Mouse (Mus musculus) adrenal gland, postnatal 14 days (tissue): ENCODE measurements around the gene Fto. TPM values are rescaled to one million over a fixed set of nuclear protein-coding genes. Genes with fewer than 3 reads are reported as not detected.

Experiments used
- DNase-seq: peaks from one replicate; pipeline ENCODE4 v3.0.0; 2021; ENCODE audit warnings: mixed read lengths
- total RNA-seq: library from RNA; stranded (reverse); gene quantifications from 2 replicates; pipeline ENCODE4 v1.2.3, GENCODE M21; 2021

Gene Fto
- total RNA-seq, 1 experiment from 2014 or later: 68.1 TPM

- peak; percentile 19 for DNase-seq
These were observed 216.4 kb downstream of the Fto start for GRCm38 (mm10) chr8:91529699-91530098.

- no peak for DNase-seq
These were observed 217.3 kb downstream of the Fto start for GRCm38 (mm10) chr8:91530656-91531055.

GRCm38 (mm10) chr8:91531971-91532370 is 218.6 kb downstream of the Fto start:
- DNase-seq: peak; percentile 89

- no peak for DNase-seq
These were observed 219.5 kb downstream of the Fto start for GRCm38 (mm10) chr8:91532671-91533436.

GRCm38 (mm10) chr8:91534752-91535151 is 221.4 kb downstream of the Fto start:
- DNase-seq: no peak

- DNase-seq: no peak
These were observed 224.8 kb downstream of the Fto start for GRCm38 (mm10) chr8:91538109-91538508.

GRCm38 (mm10) chr8:91538892-91539291 is 225.6 kb downstream of the Fto start:
- DNase-seq: no peak

- DNase-seq: no peak
These were observed 226.3 kb downstream of the Fto start for GRCm38 (mm10) chr8:91539586-91539985.

- no peak for DNase-seq
These were observed 227.9 kb downstream of the Fto start for GRCm38 (mm10) chr8:91541229-91541628.

GRCm38 (mm10) chr8:91545561-91545960 is 232.2 kb downstream of the Fto start:
- DNase-seq: peak; percentile 29

- no peak for DNase-seq
These were observed 233.3 kb downstream of the Fto start for GRCm38 (mm10) chr8:91546599-91546998.

- no peak for DNase-seq
These were observed 236.8 kb downstream of the Fto start for GRCm38 (mm10) chr8:91550131-91550530.

GRCm38 (mm10) chr8:91551166-91551765 is 237.9 kb downstream of the Fto start:
- DNase-seq: no peak

- DNase-seq: no peak
These were observed 238.6 kb downstream of the Fto start for GRCm38 (mm10) chr8:91551775-91552538.

GRCm38 (mm10) chr8:91552635-91553034 is 239.3 kb downstream of the Fto start:
- DNase-seq: no peak

GRCm38 (mm10) chr8:91553387-91553786 is 240.1 kb downstream of the Fto start:
- DNase-seq: no peak

GRCm38 (mm10) chr8:91557041-91557587 is 243.8 kb downstream of the Fto start:
- no peak for DNase-seq

- no peak for DNase-seq
These were observed 245.1 kb downstream of the Fto start for GRCm38 (mm10) chr8:91558408-91558807.

GRCm38 (mm10) chr8:91560017-91560591 is 246.8 kb downstream of the Fto start:
- no peak for DNase-seq

- DNase-seq: no peak
These were observed 247.9 kb downstream of the Fto start for GRCm38 (mm10) chr8:91561241-91561640.

GRCm38 (mm10) chr8:91562600-91562999 is 249.3 kb downstream of the Fto start:
- no peak for DNase-seq

GRCm38 (mm10) chr8:91563326-91563725 is 250.0 kb downstream of the Fto start:
- DNase-seq: no peak
